Mouse (Mus musculus): ENCODE measurements at regions not wholly inside any gene's neighbourhood (a gene's known extent, or its start where the extent isn't known, plus 50 kb on each side); places are given as distances from the start of the nearest gene placed in this dataset.

- H3K9me3 ChIP-seq: no peaks in the 10 kb centered on the region
- H3K36me3 ChIP-seq: no peaks in the 10 kb centered on the region
- no peak overlapping the region for H3K4me3 ChIP-seq
- H3K9ac ChIP-seq: peak overlapping the region; percentile 58
- peak overlapping the region; percentile 49 for H3K4me2 ChIP-seq
- peak overlapping the region; percentile 95 for H3K27ac ChIP-seq
- 51% methylated on average over 6 of the region's 6 CpGs for WGBS
- H3K27me3 ChIP-seq: no peaks in the 10 kb centered on the region
- H3K4me1 ChIP-seq: peaks cover 42% of the 10 kb centered on the region
- no peak for ATAC-seq (ENCODE audit: insufficient number of reproducible peaks, insufficient read depth, low FRiP score, low TSS enrichment, low read depth)
Measured at GRCm38 (mm10) chr12:69502706-69503070, 80.1 kb downstream of the Vcpkmt start.

GRCm38 (mm10) chr12:69501783-69502705, 80.8 kb downstream of the Vcpkmt start:
- Histone ChIP-seq H3K9me3 (no peaks in the 10 kb centered on the region), H3K27ac (peak overlapping the region; percentile 95), H3K4me1 (peaks cover 48% of the 10 kb centered on the region), H3K4me2 (peak overlapping the region; percentile 49), H3K9ac (peak overlapping the region; percentile 58), H3K4me3 (no peak overlapping the region), H3K36me3 (no peaks in the 10 kb centered on the region), H3K27me3 (no peaks in the 10 kb centered on the region)
- WGBS: 10% methylated on average over 20 of the region's 20 CpGs
- ATAC-seq (ENCODE audit: insufficient number of reproducible peaks, insufficient read depth, low FRiP score, low TSS enrichment, low read depth): peak; percentile 70

GRCm38 (mm10) chr12:69501346-69501730, 81.5 kb downstream of the Vcpkmt start:
- Histone ChIP-seq H3K36me3 (no peaks in the 10 kb centered on the region), H3K27ac (peak overlapping the region; percentile 95), H3K9ac (no peak overlapping the region), H3K9me3 (no peaks in the 10 kb centered on the region), H3K4me1 (peaks cover 51% of the 10 kb centered on the region), H3K4me3 (no peak overlapping the region), H3K4me2 (peak overlapping the region; percentile 49), H3K27me3 (no peaks in the 10 kb centered on the region)
- no peak for ATAC-seq (ENCODE audit: insufficient number of reproducible peaks, insufficient read depth, low FRiP score, low TSS enrichment, low read depth)
- WGBS: 20% methylated on average over 2 of the region's 2 CpGs

GRCm38 (mm10) chr12:69500600-69501345, 82.1 kb downstream of the Vcpkmt start:
- Histone ChIP-seq H3K9me3 (no peaks in the 10 kb centered on the region), H3K4me2 (no peak overlapping the region), H3K36me3 (no peaks in the 10 kb centered on the region), H3K9ac (no peak overlapping the region), H3K27me3 (no peaks in the 10 kb centered on the region), H3K27ac (peak overlapping the region; percentile 95), H3K4me3 (no peak overlapping the region), H3K4me1 (peaks cover 51% of the 10 kb centered on the region)
- ATAC-seq (ENCODE audit: insufficient number of reproducible peaks, insufficient read depth, low FRiP score, low TSS enrichment, low read depth): no peak
- WGBS: 53% methylated on average over 15 of the region's 15 CpGs

GRCm38 (mm10) chr12:69497121-69497520, 85.7 kb downstream of the Vcpkmt start:
- H3K9ac ChIP-seq: no peak overlapping the region
- no peak overlapping the region for H3K4me3 ChIP-seq
- no peaks in the 10 kb centered on the region for H3K36me3 ChIP-seq
- H3K27ac ChIP-seq: peak overlapping the region; percentile 71
- H3K27me3 ChIP-seq: no peaks in the 10 kb centered on the region
- WGBS: 59% methylated on average over 7 of the region's 7 CpGs
- no peak overlapping the region for H3K4me2 ChIP-seq
- ATAC-seq (ENCODE audit: insufficient number of reproducible peaks, insufficient read depth, low FRiP score, low TSS enrichment, low read depth): no peak
- H3K4me1 ChIP-seq: peaks cover 45% of the 10 kb centered on the region
- H3K9me3 ChIP-seq: no peaks in the 10 kb centered on the region

- H3K27me3 ChIP-seq: no peaks in the 10 kb centered on the region
- no peak overlapping the region for H3K27ac ChIP-seq
- H3K36me3 ChIP-seq: no peaks in the 10 kb centered on the region
- H3K4me2 ChIP-seq: no peak overlapping the region
- H3K9ac ChIP-seq: no peak overlapping the region
- WGBS: 78% methylated on average over 6 of the region's 6 CpGs
- no peaks in the 10 kb centered on the region for H3K9me3 ChIP-seq
- no peak for ATAC-seq (ENCODE audit: insufficient number of reproducible peaks, insufficient read depth, low FRiP score, low TSS enrichment, low read depth)
- peaks cover 38% of the 10 kb centered on the region for H3K4me1 ChIP-seq
- H3K4me3 ChIP-seq: no peak overlapping the region
Measured at GRCm38 (mm10) chr12:69496341-69496904, 86.4 kb downstream of the Vcpkmt start.

GRCm38 (mm10) chr12:69495776-69496175, 87.1 kb downstream of the Vcpkmt start:
- Histone ChIP-seq H3K4me1 (peaks cover 32% of the 10 kb centered on the region), H3K27me3 (no peaks in the 10 kb centered on the region), H3K4me2 (no peak overlapping the region), H3K27ac (no peak overlapping the region), H3K36me3 (no peaks in the 10 kb centered on the region), H3K9me3 (no peaks in the 10 kb centered on the region), H3K4me3 (no peak overlapping the region), H3K9ac (no peak overlapping the region)
- 89% methylated on average over 5 of the region's 5 CpGs for WGBS
- ATAC-seq (ENCODE audit: insufficient number of reproducible peaks, insufficient read depth, low FRiP score, low TSS enrichment, low read depth): no peak

- no peak overlapping the region for H3K27ac ChIP-seq
- no peaks in the 10 kb centered on the region for H3K36me3 ChIP-seq
- H3K4me2 ChIP-seq: no peak overlapping the region
- H3K27me3 ChIP-seq: no peaks in the 10 kb centered on the region
- no peaks in the 10 kb centered on the region for H3K9me3 ChIP-seq
- no peak overlapping the region for H3K4me3 ChIP-seq
- no peak for ATAC-seq (ENCODE audit: insufficient number of reproducible peaks, insufficient read depth, low FRiP score, low TSS enrichment, low read depth)
- WGBS: 63% methylated on average over 8 of the region's 8 CpGs
- peaks cover 23% of the 10 kb centered on the region for H3K4me1 ChIP-seq
- no peak overlapping the region for H3K9ac ChIP-seq
Measured at GRCm38 (mm10) chr12:69494648-69495047, 88.2 kb downstream of the Vcpkmt start.

- Histone ChIP-seq H3K36me3 (no peaks in the 10 kb centered on the region), H3K9ac (no peak overlapping the region), H3K9me3 (no peaks in the 10 kb centered on the region), H3K4me2 (no peak overlapping the region), H3K4me1 (peaks cover 10% of the 10 kb centered on the region), H3K4me3 (no peak overlapping the region), H3K27me3 (no peaks in the 10 kb centered on the region), H3K27ac (no peak overlapping the region)
- 88% methylated on average over 10 of the region's 10 CpGs for WGBS
- ATAC-seq (ENCODE audit: insufficient number of reproducible peaks, insufficient read depth, low FRiP score, low TSS enrichment, low read depth): no peak
Measured at GRCm38 (mm10) chr12:69489686-69490085, 93.1 kb downstream of the Vcpkmt start.

- 0 out of 2 replicates have a peak, but pooled peaks cover 6% of the 10 kb centered on the region for H3K9me3 ChIP-seq
- no peak overlapping the region for H3K9ac ChIP-seq
- H3K36me3 ChIP-seq: no peaks in the 10 kb centered on the region
- H3K4me1 ChIP-seq: peaks cover 8% of the 10 kb centered on the region
- H3K4me3 ChIP-seq: no peak overlapping the region
- 68% methylated on average over 8 of the region's 8 CpGs for WGBS
- H3K4me2 ChIP-seq: no peak overlapping the region
- H3K27me3 ChIP-seq: no peaks in the 10 kb centered on the region
- ATAC-seq (ENCODE audit: insufficient number of reproducible peaks, insufficient read depth, low FRiP score, low TSS enrichment, low read depth): no peak
- no peak overlapping the region for H3K27ac ChIP-seq
Measured at GRCm38 (mm10) chr12:69486903-69487302, 95.9 kb downstream of the Vcpkmt start.

Measured in embryonic facial prominence, embryonic 13.5 days (tissue).